Mouse (Mus musculus): ENCODE data around the gene Cmpk1.

DNA sequence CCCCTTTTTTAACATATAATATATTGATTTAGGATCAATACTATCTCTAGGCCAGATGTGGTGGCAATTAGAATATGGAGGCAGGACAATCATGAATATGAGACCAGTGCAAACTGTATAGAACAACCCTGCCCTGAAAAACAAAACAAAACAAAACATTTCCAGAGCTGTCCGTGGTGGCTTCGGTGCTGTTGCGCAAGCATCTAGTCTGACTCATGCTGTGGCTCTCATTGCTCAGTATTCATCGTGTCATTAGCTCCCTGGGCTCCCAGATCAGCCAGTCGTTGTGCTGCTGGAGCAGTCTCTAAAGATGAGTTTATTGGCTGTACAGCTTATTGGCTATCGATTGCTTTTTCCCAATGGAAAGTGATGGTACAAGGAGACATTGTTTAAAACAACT lies 48.0 kb upstream of the Cmpk1 start:
- TF ChIP-seq GATA1 (IDR thresholded peaks at IDR 0.05; ENCODE audit: low read length): no peak
- TF ChIP-seq TAL1 (IDR thresholded peaks at IDR 0.05; ENCODE audit: low read length): no peak
